In the genomic region with DNA sequence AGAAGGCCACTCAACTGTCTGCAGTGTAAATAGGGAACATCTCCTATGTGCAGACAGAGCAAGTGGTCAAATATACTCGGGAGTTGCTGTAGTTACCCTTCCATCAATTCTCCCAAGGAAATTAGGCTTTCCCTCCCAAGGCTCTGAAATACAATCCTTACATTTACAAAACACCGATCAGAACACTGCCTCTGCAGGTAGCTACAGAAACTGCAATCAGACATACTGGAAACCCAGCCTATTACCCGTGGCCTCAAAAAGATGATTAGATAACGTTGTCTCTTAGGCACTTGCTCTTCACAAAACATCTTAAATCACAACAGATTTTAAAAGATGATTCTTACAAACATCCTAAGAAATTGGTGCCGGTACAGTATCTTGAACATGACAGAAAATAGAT, we compare ENCODE assay signal across 10 mouse cellular contexts.
DNase-seq lines count a peak whose midpoint lies in the region; ATAC-seq and TF ChIP-seq lines count a peak whose summit lies in the region.
"Had no signal": no experiment of that assay in that cellular context is flagged by ENCODE, and none has a peak within 500 bp of the region (broad histone marks: within the 10 kb centered on the region; RNA-seq: fewer than 3 reads in every experiment).

No protein-coding gene starts in this region.

- H3K4me1 ChIP-seq in hindbrain, postnatal 0 days (ENCODE audit: insufficient read depth, low read length) = no peaks in the 10 kb centered on the region
- peaks cover 3% of the 10 kb centered on the region; the same call in 1 of the 2 replicates for H3K4me1 ChIP-seq in hindbrain, embryonic 13.5 days (replicated peaks)
- H3K4me1 ChIP-seq in embryonic facial prominence, embryonic 10.5 days = peaks cover 37% of the 10 kb centered on the region
- H3K4me1 ChIP-seq: limb, embryonic 15.5 days; midbrain, embryonic 15.5 days had no signal

- no peak overlapping the region for H3K4me3 ChIP-seq in hindbrain, postnatal 0 days (ENCODE audit: low read length)
- H3K4me3 ChIP-seq in hindbrain, embryonic 13.5 days = no peak overlapping the region
- H3K4me3 ChIP-seq in embryonic facial prominence, embryonic 10.5 days = no peak overlapping the region
- H3K4me3 ChIP-seq: limb, embryonic 15.5 days; midbrain, embryonic 15.5 days had no signal

- no peak for ATAC-seq in hindbrain, postnatal 0 days
- ATAC-seq in hindbrain, embryonic 13.5 days (ENCODE audit: low FRiP score) = no peak
- ATAC-seq: midbrain, embryonic 15.5 days had no signal

- WGBS in hindbrain, postnatal 0 days = 46% methylated on average over 5 of the region's 5 CpGs
- WGBS in hindbrain, embryonic 13.5 days = 46% methylated on average over 5 of the region's 5 CpGs
- 42% methylated on average over 5 of the region's 5 CpGs for WGBS in embryonic facial prominence, embryonic 10.5 days

- H3K9ac ChIP-seq in hindbrain, postnatal 0 days (replicated peaks; ENCODE audit: low read length) = no peak overlapping the region
- H3K9ac ChIP-seq in hindbrain, embryonic 13.5 days = no peak overlapping the region
- H3K9ac ChIP-seq: limb, embryonic 15.5 days; midbrain, embryonic 15.5 days had no signal

- H3K4me2 ChIP-seq in hindbrain, postnatal 0 days (ENCODE audit: low read depth, low read length) = no peak overlapping the region
- no peak overlapping the region for H3K4me2 ChIP-seq in hindbrain, embryonic 13.5 days
- H3K4me2 ChIP-seq: limb, embryonic 15.5 days; midbrain, embryonic 15.5 days had no signal

- peak; percentile 58 for TF ChIP-seq CTCF in hindbrain, postnatal 0 days (IDR thresholded peaks at IDR 0.05; ENCODE audit: low read depth)

- 0 out of 2 replicates have a peak, but pooled peaks cover 3% of the 10 kb centered on the region for H3K36me3 ChIP-seq in hindbrain, postnatal 0 days (ENCODE audit: insufficient read depth, low read length)
- 0 out of 2 replicates have a peak, but pooled peaks cover 2% of the 10 kb centered on the region for H3K36me3 ChIP-seq in hindbrain, embryonic 13.5 days
- no peaks in the 10 kb centered on the region for H3K36me3 ChIP-seq in embryonic facial prominence, embryonic 10.5 days (replicated peaks)
- H3K36me3 ChIP-seq: limb, embryonic 15.5 days; midbrain, embryonic 15.5 days had no signal

- H3K27ac ChIP-seq in hindbrain, postnatal 0 days = no peak overlapping the region
- no peak overlapping the region for H3K27ac ChIP-seq in hindbrain, embryonic 13.5 days
- H3K27ac ChIP-seq in embryonic facial prominence, embryonic 10.5 days (replicated peaks) = no peak overlapping the region
- H3K27ac ChIP-seq: limb, embryonic 15.5 days; midbrain, embryonic 15.5 days had no signal

- no peaks in the 10 kb centered on the region for H3K9me3 ChIP-seq in hindbrain, postnatal 0 days (ENCODE audit: low read length)
- no peaks in the 10 kb centered on the region for H3K9me3 ChIP-seq in hindbrain, embryonic 13.5 days
- no peaks in the 10 kb centered on the region for H3K9me3 ChIP-seq in embryonic facial prominence, embryonic 10.5 days
- H3K9me3 ChIP-seq: limb, embryonic 15.5 days; midbrain, embryonic 15.5 days had no signal

- H3K27me3 ChIP-seq in hindbrain, postnatal 0 days (ENCODE audit: insufficient read depth, low read length) = no peaks in the 10 kb centered on the region
- no peaks in the 10 kb centered on the region for H3K27me3 ChIP-seq in hindbrain, embryonic 13.5 days
- no peaks in the 10 kb centered on the region for H3K27me3 ChIP-seq in embryonic facial prominence, embryonic 10.5 days (replicated peaks; ENCODE audit: low read depth, poor library complexity, severe bottlenecking)
- H3K27me3 ChIP-seq: limb, embryonic 15.5 days; midbrain, embryonic 15.5 days had no signal

- peak; percentile 47 for DNase-seq in hindbrain, postnatal 0 days (ENCODE audit: low spot score)
- DNase-seq in 416B (ENCODE audit: low read depth) = peak; percentile 32
- peak; percentile 47 for DNase-seq in ES-CJ7 (ENCODE audit: low read depth, low spot score)
- peak; percentile 27 for DNase-seq in embryonic facial prominence, embryonic 10.5 days (ENCODE audit: low spot score)
- DNase-seq in yolk sac, embryonic 10.5 days (ENCODE audit: low spot score) = no peak
- no peak for DNase-seq in gastrocnemius, postnatal 25 days
- no peak for DNase-seq in right cerebral cortex, postnatal 25 days

Comparison
In these comparisons a context has a peak if more than half of its experiments do, and no peak if none do; other contexts are left out.
1. DNase-seq: peak in hindbrain, postnatal 0 days (single experiment), 416B (single experiment), ES-CJ7 (single experiment) and embryonic facial prominence, embryonic 10.5 days (single experiment); none in yolk sac, embryonic 10.5 days (single experiment), gastrocnemius, postnatal 25 days (single experiment) and right cerebral cortex, postnatal 25 days (single experiment).